Mouse (Mus musculus) CH12.LX (cell line): Measurements from ENCODE around the gene Cdh13. TPM values are rescaled to one million over a fixed set of nuclear protein-coding genes. Genes with fewer than 3 reads are reported as not detected.
A peak's percentile ranks its signal among the peaks of the same experiment; 100 is the strongest.

ENCODE experiments used
- DNase-seq: peaks from one replicate; pipeline ENCODE4 v3.0.0-alpha.2; 2013; ENCODE audit errors: extremely low read depth
- H3K27ac ChIP-seq: 2 replicates; pipeline ENCODE4 v1.5.1; 2012; ENCODE audit warnings: low read depth, mild to moderate bottlenecking, control low read depth, moderate library complexity; ENCODE audit not compliant: insufficient read depth
- H3K27me3 ChIP-seq: replicated peaks from 2 replicates; pipeline ENCODE3; 2012; ENCODE audit warnings: inconsistent platforms
- H3K36me3 ChIP-seq, 2 experiments: replicated peaks in 1 of 2; 2 replicates each; pipeline versions ENCODE3 to v1.6.1; 2012; ENCODE audit warnings: inconsistent platforms in 1 of 2, low read length in 1 of 2, mild to moderate bottlenecking in 1 of 2, mixed read lengths in 1 of 2, moderate library complexity in 1 of 2; ENCODE audit not compliant: control insufficient read depth in 1 of 2, insufficient read depth in 1 of 2
- H3K4me1 ChIP-seq, 2 experiments: 2 replicates each; pipeline ENCODE4 v1.6.1; 2012; ENCODE audit warnings: inconsistent platforms in 1 of 2, moderate library complexity in 1 of 2; ENCODE audit not compliant: insufficient read depth in 2 of 2, control insufficient read depth in 1 of 2
- H3K4me2 ChIP-seq: 2 replicates; pipeline ENCODE4 v1.6.1; 2012; ENCODE audit warnings: low read depth, mild to moderate bottlenecking, control low read depth; ENCODE audit not compliant: poor library complexity, insufficient read depth, severe bottlenecking
- H3K4me3 ChIP-seq, 3 experiments: fragments of 150-350 bp in 1 of 3; sonication (generic) in 1 of 3; replicated peaks in 1 of 3; 2 replicates each; pipeline versions ENCODE3 to v1.5.1; 2011 to 2012; ENCODE audit warnings: low read depth in 2 of 3, low read length in 2 of 3, mild to moderate bottlenecking in 2 of 3, moderate library complexity in 2 of 3, control low read depth in 1 of 3, improper control_type of control experiment in 1 of 3, inconsistent platforms in 1 of 3, mixed read lengths in 1 of 3; ENCODE audit not compliant: poor library complexity in 1 of 3
- H3K79me2 ChIP-seq: replicated peaks from 2 replicates; pipeline ENCODE4 v1.6.1; 2012; ENCODE audit warnings: mild to moderate bottlenecking, moderate library complexity; ENCODE audit not compliant: control insufficient read depth, poor library complexity, insufficient read depth, severe bottlenecking; ENCODE audit errors: extremely low read depth
- H3K9ac ChIP-seq: 2 replicates; pipeline ENCODE4 v1.6.1; 2012; ENCODE audit warnings: low read depth, mild to moderate bottlenecking, control low read depth, moderate library complexity; ENCODE audit not compliant: insufficient read depth
- H3K9me3 ChIP-seq: replicated peaks from 2 replicates; pipeline ENCODE3; 2012; ENCODE audit warnings: low read length, inconsistent platforms, mixed read lengths
- BHLHE40 ChIP-seq: IDR thresholded peaks from 2 replicates; pipeline ENCODE4 v1.6.1; 2011; ENCODE audit warnings: mild to moderate bottlenecking, low read depth, low read length, improper control_type of control experiment
- CHD2 ChIP-seq: IDR thresholded peaks from 2 replicates; pipeline ENCODE4 v1.6.1; 2011; ENCODE audit warnings: low read length, improper control_type of control experiment
- CTCF ChIP-seq, 2 experiments: IDR thresholded peaks in 1 of 2; conservative IDR thresholded peaks in 1 of 2; 2 replicates each; pipeline ENCODE4 v1.5.1; 2011 to 2012; ENCODE audit warnings: low read depth in 2 of 2, low read length in 2 of 2, improper control_type of control experiment in 1 of 2, inconsistent platforms in 1 of 2, mild to moderate bottlenecking in 1 of 2, moderate library complexity in 1 of 2
- E2F4 ChIP-seq: IDR thresholded peaks from 2 replicates; pipeline ENCODE4 v1.6.1; 2011; ENCODE audit warnings: low read depth, low read length, improper control_type of control experiment; ENCODE audit not compliant: insufficient replicate concordance
- ETS1 ChIP-seq: conservative IDR thresholded peaks from 2 replicates; pipeline ENCODE4 v1.6.1; 2012; ENCODE audit warnings: low read depth, mild to moderate bottlenecking, inconsistent platforms, low read length, improper control_type of control experiment, moderate library complexity
- HCFC1 ChIP-seq: IDR thresholded peaks from 2 replicates; pipeline ENCODE4 v1.6.1; 2012; ENCODE audit warnings: low read depth, mild to moderate bottlenecking, inconsistent platforms, low read length, improper control_type of control experiment
- IRF4 ChIP-seq: IDR thresholded peaks from 2 replicates; pipeline ENCODE4 v1.6.1; 2014; ENCODE audit warnings: low read depth, mild to moderate bottlenecking, inconsistent platforms, low read length, improper control_type of control experiment
- JUN ChIP-seq: IDR thresholded peaks from 2 replicates; pipeline ENCODE4 v1.6.1; 2011; ENCODE audit warnings: low read depth, mild to moderate bottlenecking, low read length, improper control_type of control experiment, moderate library complexity; ENCODE audit not compliant: insufficient read depth
- JUND ChIP-seq: conservative IDR thresholded peaks from 2 replicates; pipeline ENCODE4 v1.6.1; 2011; ENCODE audit warnings: low read depth, low read length, improper control_type of control experiment
- MAFK ChIP-seq: IDR thresholded peaks from 2 replicates; pipeline ENCODE4 v1.6.1; 2011; ENCODE audit warnings: low read length, improper control_type of control experiment; ENCODE audit not compliant: insufficient replicate concordance
- MAX ChIP-seq: IDR thresholded peaks from 2 replicates; pipeline ENCODE4 v1.6.1; 2011; ENCODE audit warnings: low read length, improper control_type of control experiment
- MAZ ChIP-seq: IDR thresholded peaks from 2 replicates; pipeline ENCODE4 v1.6.1; 2012; ENCODE audit warnings: low read depth, mild to moderate bottlenecking, inconsistent platforms, low read length, improper control_type of control experiment, moderate library complexity
- MXI1 ChIP-seq: IDR thresholded peaks from 2 replicates; pipeline ENCODE4 v1.6.1; 2011; ENCODE audit warnings: mild to moderate bottlenecking, low read depth, low read length, improper control_type of control experiment
- MYC ChIP-seq: IDR thresholded peaks from 2 replicates; pipeline ENCODE4 v1.6.1; 2011; ENCODE audit warnings: low read depth, mild to moderate bottlenecking, improper control_type of control experiment, low read length
- POLR2A ChIP-seq: IDR thresholded peaks from 2 replicates; pipeline ENCODE4 v1.6.1; 2011; ENCODE audit warnings: low read depth, mild to moderate bottlenecking, improper control_type of control experiment, low read length
- POLR2AphosphoS2 ChIP-seq: IDR thresholded peaks from 2 replicates; pipeline ENCODE4 v1.6.1; 2011; ENCODE audit warnings: low read depth, low read length, improper control_type of control experiment
- RCOR1 ChIP-seq: conservative IDR thresholded peaks from 2 replicates; pipeline ENCODE4 v1.6.1; 2012; ENCODE audit warnings: low read depth, mild to moderate bottlenecking, inconsistent platforms, low read length, improper control_type of control experiment
- SIN3A ChIP-seq: IDR thresholded peaks from 2 replicates; pipeline ENCODE4 v1.6.1; 2012; ENCODE audit warnings: low read length, improper control_type of control experiment, inconsistent platforms
- SMC3 ChIP-seq: IDR thresholded peaks from 2 replicates; pipeline ENCODE4 v1.6.1; 2011; ENCODE audit warnings: low read depth, low read length, improper control_type of control experiment
- TBP ChIP-seq: conservative IDR thresholded peaks from 2 replicates; pipeline ENCODE4 v1.6.1; 2011; ENCODE audit warnings: low read depth, low read length, improper control_type of control experiment
- TCF12 ChIP-seq: IDR thresholded peaks from 2 replicates; pipeline ENCODE4 v1.6.1; 2014; ENCODE audit warnings: low read depth, mild to moderate bottlenecking, inconsistent platforms, low read length, improper control_type of control experiment
- USF1 ChIP-seq: IDR thresholded peaks from 2 replicates; pipeline ENCODE4 v1.6.1; 2014; ENCODE audit warnings: low read depth, mild to moderate bottlenecking, inconsistent platforms, low read length, improper control_type of control experiment
- ZC3H11A ChIP-seq: IDR thresholded peaks from 2 replicates; pipeline ENCODE4 v1.6.1; 2012; ENCODE audit warnings: low read depth, mild to moderate bottlenecking, inconsistent platforms, low read length, improper control_type of control experiment
- ZKSCAN1 ChIP-seq: IDR thresholded peaks from 2 replicates; pipeline ENCODE4 v1.6.1; 2012; ENCODE audit warnings: low read depth, inconsistent platforms, low read length, improper control_type of control experiment, borderline replicate concordance
- ZNF384 ChIP-seq: IDR thresholded peaks from 2 replicates; pipeline ENCODE4 v1.6.1; 2012; ENCODE audit warnings: low read depth, low read length, improper control_type of control experiment, inconsistent platforms
- dilution Hi-C: fragments of 300-500 bp; cut with MboI; formaldehyde crosslinking; loops from 2 replicates; pipeline ENCODE4 v1.14.3; 2020; ENCODE audit warnings: low sequenced_read_pairs; ENCODE audit not compliant: extremely low pct_unique_long_range_greater_than_20kb, extremely low pct_ligation_motif_present
- in situ Hi-C: fragments of 300-500 bp; cut with MboI; formaldehyde crosslinking; loops from 3 replicates; pipeline ENCODE4 v1.14.3; 2019; ENCODE audit warnings: low sequenced_read_pairs, low pct_ligation_motif_present, low pct_unique_long_range_greater_than_20kb, mixed read lengths
- polyA plus RNA-seq: library from polyadenylated mRNA; unstranded; fragments of >175 nt; gene quantifications from 2 replicates; pipeline ENCODE4 v1.2.1, GENCODE M21; 2012; ENCODE audit warnings: low read depth; ENCODE audit not compliant: insufficient read length
- total RNA-seq, 2 experiments: library from RNA; depleted of rRNA; stranded (reverse); fragments of 300-350 nt in 1 of 2; fragments of >200 nt in 1 of 2; gene quantifications; 2 replicates each; pipeline ENCODE4 v1.2.3; 2012 to 2014

The Cdh13 gene
- total and polyA plus RNA-seq, 3 experiments: not detected

DNA sequence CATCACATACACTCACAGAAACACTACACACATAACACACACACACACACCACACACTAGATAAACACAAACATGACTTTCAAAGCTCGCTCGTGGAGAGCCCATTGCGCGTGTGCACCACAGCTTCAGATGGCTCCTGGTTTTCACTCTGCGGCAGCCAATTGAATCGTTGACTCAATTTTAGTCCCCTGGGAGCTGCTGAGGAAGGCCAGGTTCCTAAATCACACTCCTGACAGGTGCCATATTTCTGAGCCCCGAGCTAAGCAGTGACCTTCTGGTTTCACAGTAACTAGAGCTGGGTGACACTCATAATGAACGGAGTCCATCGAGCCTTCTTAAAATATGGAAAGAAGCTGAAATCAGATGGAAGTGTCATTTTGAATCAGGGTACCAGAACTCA, 986.8 kb downstream of the Cdh13 start:
- Histone ChIP-seq H3K4me2 (no peak overlapping the region), H3K36me3 (no peaks in the 10 kb centered on the region), H3K4me1 (peaks cover 0 to 5% of the 10 kb centered on the region in 2 experiments; a peak in 2 of 4 replicates), H3K27me3 (peaks cover 2% of the 10 kb centered on the region), H3K4me3 (no peak overlapping the region), H3K79me2 (no peaks in the 10 kb centered on the region), H3K9ac (no peak overlapping the region), H3K9me3 (peaks cover 3% of the 10 kb centered on the region), H3K27ac (no peak overlapping the region)
- DNase-seq: no peak
- in situ Hi-C loops: no loop called here
- dilution Hi-C loops: no loop called here
- TF ChIP-seq USF1 (no peak), HCFC1 (no peak), JUN (no peak), MAFK (no peak), ZC3H11A (no peak), POLR2AphosphoS2 (no peak)

DNA sequence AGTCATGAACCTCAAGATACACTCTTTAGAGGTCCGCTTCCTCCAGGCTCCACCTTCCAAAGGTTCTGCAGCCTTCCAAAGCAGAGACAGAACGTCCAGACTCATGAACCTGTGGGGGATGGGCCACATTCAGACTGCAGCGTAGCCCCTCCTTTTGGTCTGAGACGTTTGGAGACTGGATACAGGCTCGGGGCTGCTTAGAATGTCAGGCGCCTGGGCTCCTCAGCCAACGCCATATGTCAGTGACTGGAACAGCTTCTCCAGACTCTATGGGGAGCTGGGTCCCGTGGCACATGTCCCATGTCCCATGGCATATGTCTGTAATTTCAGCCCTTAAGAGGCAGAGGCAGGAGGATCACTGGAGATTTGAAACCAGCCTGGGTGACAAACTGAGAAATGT, 989.4 kb downstream of the Cdh13 start:
- dilution Hi-C loops: no loop called here

GRCm38 (mm10) chr8:119275442-119275841, 991.9 kb downstream of the Cdh13 start:
- Histone ChIP-seq H3K4me1 (peaks cover 0 to 4% of the 10 kb centered on the region in 2 experiments; a peak in 1 of 4 replicates), H3K4me3 (no peak overlapping the region), H3K4me2 (no peak overlapping the region), H3K27me3 (peaks cover 2% of the 10 kb centered on the region), H3K27ac (0 out of 2 replicates have a peak overlapping the region, but pooled peaks have one; percentile 1), H3K9me3 (peaks cover 3% of the 10 kb centered on the region), H3K9ac (no peak overlapping the region), H3K79me2 (no peaks in the 10 kb centered on the region), H3K36me3 (no peaks in the 10 kb centered on the region)
- TF ChIP-seq SIN3A (no peak), E2F4 (no peak), MAX (no peak), JUND (no peak), TCF12 (no peak), MYC (no peak), SMC3 (no peak), POLR2A (no peak), MAFK (no peak), ETS1 (no peak), IRF4 (no peak), RCOR1 (no peak), BHLHE40 (no peak), CTCF (conservative IDR thresholded peaks at IDR 0.05 in 1 of 2, IDR thresholded peaks at IDR 0.05 in 1 of 2; ENCODE audit: low read depth in 2 of 2, low read length in 2 of 2) (no peak), ZNF384 (no peak), MXI1 (no peak), MAZ (no peak), TBP (no peak), ZKSCAN1 (no peak), JUN (no peak)
- no peak for DNase-seq
- dilution Hi-C loops: no loop called here
- in situ Hi-C loops: no loop called here

More for the DNA sequence above, 989.4 kb downstream of the Cdh13 start:
- no peak overlapping the region for H3K4me3 ChIP-seq
- no peak for DNase-seq
- in situ Hi-C loops: no loop called here
- H3K9ac ChIP-seq: no peak overlapping the region
- H3K27ac ChIP-seq: no peak overlapping the region
- peaks cover 4% of the 10 kb centered on the region for H3K9me3 ChIP-seq
- no peaks in the 10 kb centered on the region for H3K36me3 ChIP-seq
- H3K4me2 ChIP-seq: no peak overlapping the region
- H3K79me2 ChIP-seq: no peaks in the 10 kb centered on the region
- H3K27me3 ChIP-seq: peaks cover 2% of the 10 kb centered on the region
- no peak for TF ChIP-seq ZKSCAN1
- TF ChIP-seq JUND: no peak
- no peak for TF ChIP-seq CHD2
- TF ChIP-seq MAFK: no peak
- no peak for TF ChIP-seq ZNF384
- peaks cover 0 to 8% of the 10 kb centered on the region in 2 experiments; a peak in 2 of 4 replicates for H3K4me1 ChIP-seq
